Mouse (Mus musculus) thymus, adult 2 months (tissue): ENCODE measurements around the gene Arpc4. TPM values are rescaled to one million over a fixed set of nuclear protein-coding genes. Genes with fewer than 3 reads are reported as not detected.
A peak's percentile ranks its signal among the peaks of the same experiment; 100 is the strongest.

ENCODE experiments used
- DNase-seq: peaks from one replicate; pipeline ENCODE4 v3.0.0; 2021
- H3K27ac ChIP-seq: fragments of 200-500 bp; 2 replicates; pipeline ENCODE4 v1.5.1; 2012; ENCODE audit warnings: low read length, control low read depth; ENCODE audit not compliant: control insufficient read depth, insufficient read depth
- H3K27me3 ChIP-seq: fragments of 200-500 bp; 2 replicates; pipeline ENCODE4 v1.6.1; 2012; ENCODE audit warnings: mild to moderate bottlenecking, low read length, moderate library complexity, mixed read lengths; ENCODE audit not compliant: control insufficient read depth, insufficient read depth
- H3K36me3 ChIP-seq: fragments of 200-500 bp; 2 replicates; pipeline ENCODE4 v1.6.1; 2012; ENCODE audit warnings: mild to moderate bottlenecking, low read length, moderate library complexity; ENCODE audit not compliant: control insufficient read depth, insufficient read depth
- H3K4me1 ChIP-seq: fragments of 200-500 bp; replicated peaks from 2 replicates; pipeline ENCODE4 v1.6.1; 2012; ENCODE audit warnings: low read length; ENCODE audit not compliant: control insufficient read depth, insufficient read depth
- H3K4me3 ChIP-seq: fragments of 200-500 bp; 2 replicates; pipeline ENCODE4 v1.5.1; 2012; ENCODE audit warnings: mild to moderate bottlenecking, low read length, control low read depth, moderate library complexity; ENCODE audit not compliant: control insufficient read depth, insufficient read depth
- CTCF ChIP-seq: fragments of 200-500 bp; IDR thresholded peaks from 2 replicates; pipeline ENCODE4 v1.5.1; 2012; ENCODE audit warnings: mild to moderate bottlenecking, control low read depth, low read length, moderate library complexity, borderline replicate concordance; ENCODE audit not compliant: control insufficient read depth, poor library complexity, insufficient read depth; ENCODE audit errors: extremely low read depth
- POLR2A ChIP-seq: fragments of 200-500 bp; IDR thresholded peaks from 2 replicates; pipeline ENCODE4 v1.6.1; 2012; ENCODE audit warnings: mild to moderate bottlenecking, low read length, control low read depth, moderate library complexity; ENCODE audit not compliant: control insufficient read depth, poor library complexity, insufficient read depth; ENCODE audit errors: extremely low read depth
- WGBS: fragments of 180-500 bp; shearing (Covaris S2); methylation state at CpG from one replicate; pipeline ENCODE4 v1.1.7; 2018; 5-methylcytosine and 5-hydroxymethylcytosine counted together
- polyA plus RNA-seq: library from polyadenylated mRNA; depleted of rRNA; stranded (reverse); fragments of >200 nt; gene quantifications from 2 replicates; pipeline ENCODE4 v1.2.3, GENCODE M21; 2012

The Arpc4 gene
- polyA plus RNA-seq, 1 experiment, result 118 TPM

- DNase-seq, result no peak
- Histone ChIP-seq H3K27me3 (no peaks in the 10 kb centered on the region), H3K4me3 (no peak overlapping the region), H3K4me1 (no peaks in the 10 kb centered on the region), H3K36me3 (peaks cover 34% of the 10 kb centered on the region), H3K27ac (no peak overlapping the region)
- TF ChIP-seq POLR2A (no peak), CTCF (no peak)
- WGBS, result 92% methylated on average over 4 of the region's 4 CpGs
Observed at GRCm38 (mm10) chr6:113373491-113373890, 4.4 kb upstream of the Arpc4 start.

GRCm38 (mm10) chr6:113377172-113377495, 781 bp upstream of the Arpc4 start:
- 4% methylated on average over 7 of the region's 7 CpGs for WGBS
- H3K27ac ChIP-seq, result no peak overlapping the region
- peak overlapping the region; percentile 97 for H3K4me3 ChIP-seq
- TF ChIP-seq CTCF (no peak), POLR2A (no peak)
- peaks cover 5% of the 10 kb centered on the region; the same call in 1 of the 2 replicates for H3K4me1 ChIP-seq
- H3K27me3 ChIP-seq, result no peaks in the 10 kb centered on the region
- DNase-seq, result no peak
- H3K36me3 ChIP-seq, result peaks cover 30% of the 10 kb centered on the region

- Histone ChIP-seq H3K36me3 (peaks cover 42% of the 10 kb centered on the region), H3K4me1 (peaks cover 5% of the 10 kb centered on the region; the same call in 1 of the 2 replicates), H3K4me3 (peak overlapping the region; percentile 35), H3K27me3 (no peaks in the 10 kb centered on the region), H3K27ac (no peak overlapping the region)
- TF ChIP-seq CTCF, result no peak
- TF ChIP-seq POLR2A, result no peak
- no peak for DNase-seq
- 3% methylated on average over 6 of the region's 6 CpGs for WGBS
Observed at GRCm38 (mm10) chr6:113379246-113379645, 1.3 kb downstream of the Arpc4 start.

GRCm38 (mm10) chr6:113380480-113380879, 2.6 kb downstream of the Arpc4 start:
- TF ChIP-seq POLR2A (no peak), CTCF (0 out of 2 replicates have a peak, but pooled peaks have one; percentile 13)
- DNase-seq, result no peak
- Histone ChIP-seq H3K4me3 (no peak overlapping the region), H3K27ac (no peak overlapping the region), H3K4me1 (peaks cover 5% of the 10 kb centered on the region; the same call in 1 of the 2 replicates), H3K27me3 (no peaks in the 10 kb centered on the region), H3K36me3 (peaks cover 51% of the 10 kb centered on the region)
- WGBS, result 97% methylated on average over 11 of the region's 11 CpGs

- Histone ChIP-seq H3K27ac (no peak overlapping the region), H3K36me3 (peaks cover 90% of the 10 kb centered on the region), H3K4me3 (no peak overlapping the region), H3K27me3 (no peaks in the 10 kb centered on the region), H3K4me1 (peaks cover 2% of the 10 kb centered on the region; the same call in 1 of the 2 replicates)
- WGBS, result 94% methylated on average over 8 of the region's 8 CpGs
- DNase-seq, result no peak
- TF ChIP-seq CTCF, result no peak
- no peak for TF ChIP-seq POLR2A
Observed at GRCm38 (mm10) chr6:113384351-113384927, 6.5 kb downstream of the Arpc4 start.

GRCm38 (mm10) chr6:113385160-113385714, 7.3 kb downstream of the Arpc4 start:
- no peaks in the 10 kb centered on the region for H3K27me3 ChIP-seq
- no peak overlapping the region for H3K27ac ChIP-seq
- no peak overlapping the region for H3K4me3 ChIP-seq
- TF ChIP-seq POLR2A (no peak), CTCF (no peak)
- DNase-seq, result no peak
- WGBS, result 96% methylated on average over 11 of the region's 11 CpGs
- H3K4me1 ChIP-seq, result no peaks in the 10 kb centered on the region
- peaks cover 98% of the 10 kb centered on the region for H3K36me3 ChIP-seq

GRCm38 (mm10) chr6:113386025-113386424, 8.1 kb downstream of the Arpc4 start:
- no peak for DNase-seq
- no peak overlapping the region for H3K27ac ChIP-seq
- no peak overlapping the region for H3K4me3 ChIP-seq
- peaks cover 99% of the 10 kb centered on the region for H3K36me3 ChIP-seq
- H3K27me3 ChIP-seq, result no peaks in the 10 kb centered on the region
- 71% methylated on average over 3 of the region's 3 CpGs for WGBS
- no peaks in the 10 kb centered on the region for H3K4me1 ChIP-seq
- no peak for TF ChIP-seq POLR2A
- no peak for TF ChIP-seq CTCF
